Mouse (Mus musculus) heart, embryonic 14.5 days (tissue): ENCODE results near the gene Eif2b3. TPM values are rescaled to one million over a fixed set of nuclear protein-coding genes. Genes with fewer than 3 reads are reported as not detected.
A peak's percentile ranks its signal among the peaks of the same experiment; 100 is the strongest.

Experiments
- ATAC-seq: fragments of 200-750 bp; cut with Nextera tagmentation; 2 replicates; pipeline ENCODE4 v1.8.0; 2017; ENCODE audit warnings: low read depth, moderate TSS enrichment; ENCODE audit not compliant: insufficient number of reproducible peaks, insufficient read depth, low FRiP score
- H3K27ac ChIP-seq, 2 experiments: fragments of 200-500 bp in 1 of 2; fragments of 300-500 bp in 1 of 2; sonication (generic) in 1 of 2; replicated peaks in 1 of 2; 2 replicates each; pipeline ENCODE4 v1.5.1; 2012 to 2014; ENCODE audit warnings: low read depth in 2 of 2, low read length in 2 of 2, control low read depth in 1 of 2, mild to moderate bottlenecking in 1 of 2, mixed read lengths in 1 of 2; ENCODE audit not compliant: control insufficient read depth in 1 of 2, insufficient read depth in 1 of 2
- H3K27me3 ChIP-seq: fragments of 300-500 bp; sonication (generic); 2 replicates; pipeline ENCODE4 v1.6.1; 2014; ENCODE audit warnings: mild to moderate bottlenecking, low read length, control low read depth; ENCODE audit not compliant: control insufficient read depth, insufficient read depth
- H3K36me3 ChIP-seq: fragments of 300-500 bp; sonication (generic); 2 replicates; pipeline ENCODE4 v1.6.1; 2014; ENCODE audit warnings: mild to moderate bottlenecking, control low read depth, low read length, mixed read lengths; ENCODE audit not compliant: control insufficient read depth, insufficient read depth
- H3K4me1 ChIP-seq, 2 experiments: fragments of 200-500 bp in 1 of 2; fragments of 300-500 bp in 1 of 2; sonication (generic) in 1 of 2; 2 replicates each; pipeline ENCODE4 v1.6.1; 2012 to 2014; ENCODE audit warnings: low read length in 2 of 2, control low read depth in 1 of 2, mixed read lengths in 1 of 2; ENCODE audit not compliant: control insufficient read depth in 2 of 2, insufficient read depth in 2 of 2
- H3K4me2 ChIP-seq: fragments of 300-500 bp; sonication (generic); 2 replicates; pipeline ENCODE4 v1.6.1; 2014; ENCODE audit warnings: mild to moderate bottlenecking, low read length
- H3K4me3 ChIP-seq, 2 experiments: fragments of 200-500 bp in 1 of 2; fragments of 300-500 bp in 1 of 2; sonication (generic) in 1 of 2; 2 replicates each; pipeline ENCODE4 v1.5.1; 2012 to 2014; ENCODE audit warnings: low read length in 2 of 2, mild to moderate bottlenecking in 2 of 2, control low read depth in 1 of 2, low read depth in 1 of 2, moderate library complexity in 1 of 2; ENCODE audit not compliant: control insufficient read depth in 1 of 2, insufficient read depth in 1 of 2
- H3K9ac ChIP-seq: fragments of 300-500 bp; sonication (generic); 2 replicates; pipeline ENCODE4 v1.6.1; 2014; ENCODE audit warnings: mild to moderate bottlenecking, low read length
- H3K9me3 ChIP-seq: fragments of 300-500 bp; sonication (generic); 2 replicates; pipeline ENCODE4 v1.6.1; 2016; ENCODE audit warnings: low read length, control low read depth; ENCODE audit not compliant: control insufficient read depth
- WGBS: fragments of 180-500 bp; shearing (Covaris S2); extraction: QIAGEN DNeasy Blood & Tissue Kit; methylation state at CpG from one replicate; pipeline ENCODE4 v1.1.7; 2014; 5-methylcytosine and 5-hydroxymethylcytosine counted together
- polyA plus RNA-seq: library from polyadenylated mRNA; unstranded; fragments of >200 nt; fragmentation: Nextera tagmentation; extraction: Ambion mirVana; gene quantifications from 2 replicates; pipeline ENCODE4 v1.2.1, GENCODE M21; 2014

The Eif2b3 gene
- polyA plus RNA-seq, 1 experiment from 2014 or later, result 22.0 TPM

- peak; percentile 92 for ATAC-seq
- Histone ChIP-seq H3K27me3 (no peaks in the 10 kb centered on the region), H3K4me3 (peak within 1 kb of the TSS; percentile 90 to 94), H3K4me2 (peak within 1 kb of the TSS; percentile 88), H3K27ac (peak within 1 kb of the TSS in 1 of 2 experiments; percentile 80; a peak in 2 of 4 replicates), H3K4me1 (peaks cover 6 to 21% of the 10 kb centered on the region in 2 experiments), H3K36me3 (peaks cover 26% of the 10 kb centered on the region), H3K9ac (peak within 1 kb of the TSS; percentile 87), H3K9me3 (no peaks in the 10 kb centered on the region)
- WGBS, result under 1% methylated on average over 38 of the region's 38 CpGs
These were observed 25.3 kb upstream of the Eif2b3 start, which contains the start of gene Urod for GRCm38 (mm10) chr4:116993672-116994621. TSS of gene Urod (minus strand) at chr4:116994413.

GRCm38 (mm10) chr4:116995131-116995797 is 23.9 kb upstream of the Eif2b3 start, which contains the start of gene Hectd3:
TSS of gene Hectd3 (plus strand) at chr4:116995317.
- peak within 1 kb of the TSS; percentile 90 to 94 for H3K4me3 ChIP-seq
- peaks cover 34% of the 10 kb centered on the region for H3K36me3 ChIP-seq
- H3K9ac ChIP-seq, result peak within 1 kb of the TSS; percentile 87
- peak within 1 kb of the TSS; percentile 88 for H3K4me2 ChIP-seq
- H3K9me3 ChIP-seq, result no peaks in the 10 kb centered on the region
- peak within 1 kb of the TSS in 1 of 2 experiments; percentile 80; a peak in 2 of 4 replicates for H3K27ac ChIP-seq
- peaks cover 6 to 21% of the 10 kb centered on the region in 2 experiments for H3K4me1 ChIP-seq
- H3K27me3 ChIP-seq, result no peaks in the 10 kb centered on the region
- ATAC-seq, result peak; percentile 34; the same call in 1 of the 2 replicates
- WGBS, result under 1% methylated on average over 58 of the region's 58 CpGs

GRCm38 (mm10) chr4:116995798-116996135 is 23.4 kb upstream of the Eif2b3 start:
- H3K36me3 ChIP-seq, result peaks cover 34% of the 10 kb centered on the region
- peak overlapping the region; percentile 90 to 94 for H3K4me3 ChIP-seq
- no peaks in the 10 kb centered on the region for H3K9me3 ChIP-seq
- no peak for ATAC-seq
- no peak overlapping the region for H3K27ac ChIP-seq
- H3K4me2 ChIP-seq, result peak overlapping the region; percentile 88
- H3K27me3 ChIP-seq, result no peaks in the 10 kb centered on the region
- WGBS, result under 1% methylated on average over 16 of the region's 16 CpGs
- peaks cover 6 to 21% of the 10 kb centered on the region in 2 experiments for H3K4me1 ChIP-seq
- peak overlapping the region; percentile 87 for H3K9ac ChIP-seq

GRCm38 (mm10) chr4:116999513-117000154 is 19.6 kb upstream of the Eif2b3 start:
- Histone ChIP-seq H3K36me3 (peaks cover 55% of the 10 kb centered on the region), H3K27me3 (no peaks in the 10 kb centered on the region)
- 90% methylated on average over 17 of the region's 17 CpGs for WGBS

GRCm38 (mm10) chr4:117001957-117002356 is 17.2 kb upstream of the Eif2b3 start:
- no peak overlapping the region for H3K27ac ChIP-seq
- H3K4me3 ChIP-seq, result no peak overlapping the region
- H3K36me3 ChIP-seq, result peaks cover 57% of the 10 kb centered on the region
- WGBS, result 84% methylated on average over 16 of the region's 16 CpGs
- no peaks in the 10 kb centered on the region for H3K9me3 ChIP-seq
- ATAC-seq, result no peak
- no peak overlapping the region for H3K9ac ChIP-seq
- no peak overlapping the region for H3K4me2 ChIP-seq
- H3K4me1 ChIP-seq, result no peaks in the 10 kb centered on the region
- no peaks in the 10 kb centered on the region for H3K27me3 ChIP-seq

More at GRCm38 (mm10) chr4:116999513-117000154, 19.6 kb upstream of the Eif2b3 start:
- Histone ChIP-seq H3K4me3 (no peak overlapping the region), H3K27ac (no peak overlapping the region), H3K4me2 (no peak overlapping the region), H3K9me3 (no peaks in the 10 kb centered on the region), H3K9ac (no peak overlapping the region), H3K4me1 (peaks cover 4 to 10% of the 10 kb centered on the region in 2 experiments; a peak in 3 of 4 replicates)
- no peak for ATAC-seq

- no peak overlapping the region for H3K4me3 ChIP-seq
- H3K36me3 ChIP-seq, result peaks cover 57% of the 10 kb centered on the region
- H3K4me2 ChIP-seq, result no peak overlapping the region
- 52% methylated on average over 38 of the region's 38 CpGs for WGBS
- H3K4me1 ChIP-seq, result no peaks in the 10 kb centered on the region
- no peaks in the 10 kb centered on the region for H3K9me3 ChIP-seq
- H3K27ac ChIP-seq, result no peak overlapping the region
- no peak overlapping the region for H3K9ac ChIP-seq
- peak; percentile 16; the same call in 1 of the 2 replicates for ATAC-seq
- no peaks in the 10 kb centered on the region for H3K27me3 ChIP-seq
These were observed 16.4 kb upstream of the Eif2b3 start for GRCm38 (mm10) chr4:117002543-117003521.
